Mouse (Mus musculus): ENCODE data around the gene 1810009A15Rik. TPM values are rescaled to one million over a fixed set of nuclear protein-coding genes. Genes with fewer than 3 reads are reported as not detected.
"Not testable (repeated sequence)": the region's sequence is repeated elsewhere in the genome, so short reads cannot be mapped to it uniquely, and the experiment has no call there.

1810009A15Rik gene
- polyA plus RNA-seq, 1 experiment, result 83.6 TPM

DNA sequence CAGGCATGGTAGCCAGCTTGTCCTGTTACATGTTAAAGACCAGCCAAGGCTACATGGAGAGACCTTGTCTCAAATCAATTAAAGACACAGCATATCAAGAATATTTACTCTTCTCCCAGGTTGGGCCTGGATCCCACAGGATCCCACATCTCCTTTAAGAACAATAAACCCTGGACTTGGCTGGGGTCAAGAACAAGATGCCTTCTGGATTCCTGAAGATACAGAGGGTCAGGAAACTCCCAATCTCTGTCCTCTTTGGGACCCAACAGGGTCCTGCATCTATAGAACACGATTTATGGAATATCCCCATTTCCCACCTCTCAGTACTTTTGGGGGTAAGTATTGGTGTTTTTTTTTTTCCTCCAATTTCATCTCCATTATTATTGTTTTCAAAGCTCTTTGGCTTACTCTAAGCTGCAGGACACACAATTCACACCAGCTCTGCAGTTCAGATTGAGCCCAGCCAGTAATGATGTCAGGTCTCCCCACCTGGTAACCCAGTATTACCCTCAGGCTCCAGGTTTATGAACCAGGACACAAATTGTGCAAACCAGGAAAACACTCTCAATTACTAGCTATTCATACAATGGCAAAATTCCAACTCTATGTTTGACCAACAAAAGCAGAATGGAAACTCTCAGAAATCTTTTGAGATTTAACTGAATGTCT is 1.6 kb upstream of the 1810009A15Rik start:
- 61% methylated on average over 1 of the region's 1 CpGs for WGBS
- Histone ChIP-seq H3K4me1 (ENCODE audit: control insufficient read depth, insufficient read depth, low read length) (peaks cover 3% of the 10 kb centered on the region; the same call in 1 of the 2 replicates), H3K4me3 (replicated peaks; ENCODE audit: control insufficient read depth, low read depth, low read length) (no peak overlapping the region), H3K27ac (ENCODE audit: control insufficient read depth, insufficient read depth, low read depth, low read length, poor library complexity) (no peak overlapping the region)
- TF ChIP-seq POLR2A (IDR thresholded peaks at IDR 0.05; ENCODE audit: borderline replicate concordance, control insufficient read depth, low read depth, low read length), result no peak
- no peak for TF ChIP-seq CTCF (IDR thresholded peaks at IDR 0.05; ENCODE audit: control insufficient read depth, insufficient read depth, low read length)

DNA sequence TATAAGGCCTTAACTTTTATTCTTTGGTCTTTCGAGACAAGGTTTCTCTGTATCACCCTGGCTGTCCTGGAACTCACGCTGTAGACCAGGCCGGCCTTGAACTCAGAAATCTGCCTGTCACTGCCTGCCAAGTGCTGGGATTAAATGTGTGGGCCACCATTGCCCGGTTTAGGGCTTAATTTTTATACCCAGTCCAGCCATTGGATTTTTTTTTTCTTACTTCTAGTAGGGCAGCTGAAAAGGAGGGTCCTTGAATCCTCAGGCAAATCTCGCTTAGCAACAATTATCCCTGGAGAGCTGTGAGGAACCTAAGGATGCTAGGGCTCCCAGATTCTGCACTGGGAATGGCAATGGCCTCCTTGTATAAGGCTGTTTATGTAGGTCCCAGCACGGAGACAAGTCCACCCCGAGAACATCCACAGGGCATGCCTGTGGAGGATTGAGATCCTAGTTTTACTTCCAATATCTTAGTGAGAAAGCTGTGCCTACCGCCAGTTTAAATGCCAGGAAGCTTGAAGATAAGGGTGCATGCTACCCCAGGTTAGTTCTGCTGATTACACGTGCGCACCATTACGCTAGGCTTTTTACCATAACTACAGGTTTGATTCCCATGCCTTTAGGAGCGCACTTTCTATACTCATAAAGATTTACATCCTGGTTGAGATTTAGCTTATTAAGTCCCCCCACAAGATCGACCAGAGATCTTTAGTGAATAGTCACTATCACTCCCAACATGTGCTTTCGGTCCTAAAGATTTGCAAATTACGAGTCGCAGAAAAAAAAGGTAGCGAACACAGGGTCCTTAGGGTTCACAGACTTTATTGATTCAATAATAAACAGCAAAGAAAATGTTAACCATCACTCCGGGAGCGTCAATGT is 829 bp upstream of the 1810009A15Rik start:
- whole genome bisulfite sequencing, result 22% methylated on average over 19 of the region's 19 CpGs

DNA sequence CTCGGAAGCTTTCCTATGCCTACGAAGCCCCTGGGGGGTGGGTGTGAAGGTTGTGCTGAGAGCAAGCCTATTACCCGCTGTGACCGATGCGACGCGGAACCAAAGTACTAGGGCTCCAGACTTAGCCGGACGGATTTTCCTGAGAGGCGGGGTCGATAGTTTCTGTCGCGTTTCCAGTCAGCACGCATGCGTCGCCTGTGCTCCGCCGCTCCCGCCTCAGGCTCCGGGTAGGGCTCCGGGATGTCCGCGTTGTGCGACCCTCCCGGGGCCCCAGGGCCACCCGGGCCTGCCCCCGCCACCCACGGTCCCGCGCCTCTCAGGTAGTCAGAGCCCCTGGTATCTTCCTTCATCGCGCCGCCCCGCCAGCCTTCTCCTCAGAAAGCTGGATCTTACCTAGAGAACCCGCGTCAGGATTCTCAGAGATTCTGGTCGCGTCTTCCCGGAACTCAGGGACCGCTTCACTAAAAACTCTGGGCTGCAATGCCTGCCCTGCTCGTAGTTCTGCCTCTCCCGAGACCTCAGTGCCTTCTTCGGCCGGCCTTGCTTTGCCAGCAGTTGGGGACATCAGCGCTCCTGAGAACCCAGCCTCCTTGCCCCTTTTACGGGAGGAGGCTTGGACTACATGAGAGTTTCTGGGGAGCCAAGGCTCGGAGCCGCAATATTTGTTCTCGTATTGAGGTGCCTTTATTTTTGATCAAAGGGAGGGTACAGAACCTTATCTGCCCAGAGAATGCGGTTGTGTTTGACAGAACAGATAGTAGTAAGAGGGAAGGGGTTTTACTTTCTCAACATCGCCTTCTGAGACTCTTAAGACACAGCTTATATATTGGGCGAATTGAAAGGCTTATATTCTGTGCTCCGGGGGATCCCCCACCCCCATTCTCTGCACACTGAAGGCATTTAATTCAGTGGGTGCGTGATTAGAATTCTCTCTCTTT is 4.4 kb downstream of the 1810009A15Rik start, which contains the start of gene Ints5:
TSS of gene Ints5 (plus strand) at position 177 of the 938 bp plus-strand sequence.
- Histone ChIP-seq H3K4me1 (ENCODE audit: control insufficient read depth, insufficient read depth, low read length) (peaks cover 5% of the 10 kb centered on the region; the same call in 1 of the 2 replicates), H3K4me3 (replicated peaks; ENCODE audit: control insufficient read depth, low read depth, low read length) (peak within 1 kb of the TSS; percentile 71), H3K27ac (ENCODE audit: control insufficient read depth, insufficient read depth, low read depth, low read length, poor library complexity) (peak within 1 kb of the TSS; percentile 64)
- TF ChIP-seq POLR2A (IDR thresholded peaks at IDR 0.05; ENCODE audit: borderline replicate concordance, control insufficient read depth, low read depth, low read length), result peak; percentile 77
- no peak for TF ChIP-seq CTCF (IDR thresholded peaks at IDR 0.05; ENCODE audit: control insufficient read depth, insufficient read depth, low read length)
- WGBS, result 1% methylated on average over 54 of the region's 54 CpGs

More for the DNA sequence above, 829 bp upstream of the 1810009A15Rik start:
- Histone ChIP-seq H3K4me3 (replicated peaks; ENCODE audit: control insufficient read depth, low read depth, low read length) (peak overlapping the region; percentile 98), H3K4me1 (ENCODE audit: control insufficient read depth, insufficient read depth, low read length) (peaks cover 3% of the 10 kb centered on the region; the same call in 1 of the 2 replicates), H3K27ac (ENCODE audit: control insufficient read depth, insufficient read depth, low read depth, low read length, poor library complexity) (no peak overlapping the region)
- TF ChIP-seq POLR2A (IDR thresholded peaks at IDR 0.05; ENCODE audit: borderline replicate concordance, control insufficient read depth, low read depth, low read length) (no peak), CTCF (IDR thresholded peaks at IDR 0.05; ENCODE audit: control insufficient read depth, insufficient read depth, low read length) (no peak)

DNA sequence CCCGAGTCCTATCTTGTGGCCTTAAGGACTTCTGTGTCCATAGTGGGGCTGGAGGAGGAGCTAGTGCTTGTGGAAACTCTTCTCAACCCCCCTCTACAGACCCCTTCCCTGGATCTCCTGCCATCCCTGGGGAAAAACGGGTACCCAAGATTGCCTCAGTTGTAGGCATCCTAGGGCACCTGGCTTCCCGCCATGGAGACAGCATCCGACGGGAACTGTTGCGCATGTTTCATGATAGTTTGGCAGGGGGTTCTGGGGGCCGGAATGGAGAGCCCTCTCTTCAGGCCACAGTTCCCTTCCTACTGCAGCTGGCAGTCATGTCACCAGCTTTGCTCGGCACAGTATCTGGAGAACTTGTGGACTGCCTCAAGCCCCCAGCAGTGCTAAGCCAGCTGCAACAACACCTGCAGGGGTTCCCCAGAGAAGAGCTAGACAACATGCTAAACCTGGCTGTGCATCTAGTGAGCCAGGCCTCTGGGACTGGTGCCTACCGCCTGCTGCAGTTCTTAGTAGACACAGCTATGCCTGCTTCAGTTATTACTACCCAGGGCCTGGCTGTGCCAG is 6.8 kb downstream of the 1810009A15Rik start:
- WGBS, result 87% methylated on average over 9 of the region's 9 CpGs
- H3K27ac ChIP-seq (ENCODE audit: control insufficient read depth, insufficient read depth, low read depth, low read length, poor library complexity), result no peak overlapping the region
- H3K4me3 ChIP-seq (replicated peaks; ENCODE audit: control insufficient read depth, low read depth, low read length), result no peak overlapping the region
- TF ChIP-seq CTCF (IDR thresholded peaks at IDR 0.05; ENCODE audit: control insufficient read depth, insufficient read depth, low read length), result no peak
- no peak for TF ChIP-seq POLR2A (IDR thresholded peaks at IDR 0.05; ENCODE audit: borderline replicate concordance, control insufficient read depth, low read depth, low read length)
- peaks cover 6% of the 10 kb centered on the region; the same call in 1 of the 2 replicates for H3K4me1 ChIP-seq (ENCODE audit: control insufficient read depth, insufficient read depth, low read length)

DNA sequence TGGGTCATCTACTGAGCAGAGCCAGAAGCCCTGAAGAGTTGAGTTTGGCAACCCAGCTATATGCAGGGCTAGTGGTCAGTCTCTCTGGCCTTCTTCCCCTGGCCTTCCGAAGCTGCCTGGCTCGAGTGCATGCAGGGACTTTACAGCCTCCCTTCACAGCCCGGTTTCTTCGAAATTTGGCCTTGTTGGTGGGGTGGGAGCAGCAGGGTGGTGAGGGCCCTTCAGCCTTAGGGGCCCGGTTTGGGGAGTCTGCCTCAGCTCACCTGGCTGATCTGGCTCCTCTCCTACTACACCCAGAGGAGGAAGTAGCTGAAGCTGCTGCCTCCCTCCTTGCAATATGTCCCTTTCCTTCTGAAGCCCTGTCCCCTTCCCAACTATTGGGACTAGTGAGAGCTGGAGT is 7.6 kb downstream of the 1810009A15Rik start:
- 66% methylated on average over 5 of the region's 5 CpGs for WGBS
- H3K27ac ChIP-seq (ENCODE audit: control insufficient read depth, insufficient read depth, low read depth, low read length, poor library complexity), result peak overlapping the region; percentile 75; the same call in 1 of the 2 replicates
- H3K4me3 ChIP-seq (replicated peaks; ENCODE audit: control insufficient read depth, low read depth, low read length); H3K4me1 ChIP-seq (ENCODE audit: control insufficient read depth, insufficient read depth, low read length): not testable (repeated sequence)

DNA sequence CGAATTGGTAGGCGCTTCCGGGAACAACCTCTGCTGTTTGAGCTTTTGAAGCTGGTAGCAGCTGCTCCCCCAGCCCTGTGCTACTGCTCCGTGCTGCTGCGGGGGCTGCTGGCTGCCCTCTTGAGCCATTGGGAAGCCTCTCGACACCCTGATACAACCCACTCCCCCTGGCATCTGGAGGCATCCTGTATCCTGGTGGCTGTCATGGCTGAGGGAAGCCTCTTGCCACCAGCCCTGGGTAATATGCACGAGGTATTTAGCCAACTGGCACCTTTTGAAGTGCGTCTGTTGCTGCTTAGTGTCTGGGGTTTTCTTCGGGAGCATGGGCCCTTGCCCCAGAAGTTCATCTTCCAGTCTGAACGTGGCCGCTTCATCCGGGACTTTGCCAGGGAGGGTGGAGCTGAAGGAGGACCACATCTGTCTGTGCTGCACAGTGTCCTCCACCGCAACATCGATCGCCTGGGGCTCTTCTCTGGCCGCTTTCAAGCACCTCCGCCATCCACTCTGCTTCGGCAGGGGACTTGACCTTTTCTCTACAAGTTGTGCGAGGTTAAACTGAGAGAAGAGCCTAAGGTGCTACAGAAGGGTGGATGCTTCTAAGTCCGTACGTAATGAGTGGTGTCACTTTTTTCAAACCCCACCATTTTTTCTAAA is 8.7 kb downstream of the 1810009A15Rik start:
- not testable (repeated sequence) for H3K4me1 ChIP-seq (ENCODE audit: control insufficient read depth, insufficient read depth, low read length)
- 41% methylated on average over 21 of the region's 21 CpGs for WGBS
- H3K27ac ChIP-seq (ENCODE audit: control insufficient read depth, insufficient read depth, low read depth, low read length, poor library complexity), result peak overlapping the region; percentile 75
- H3K4me3 ChIP-seq (replicated peaks; ENCODE audit: control insufficient read depth, low read depth, low read length), result peak overlapping the region; percentile 76

DNA sequence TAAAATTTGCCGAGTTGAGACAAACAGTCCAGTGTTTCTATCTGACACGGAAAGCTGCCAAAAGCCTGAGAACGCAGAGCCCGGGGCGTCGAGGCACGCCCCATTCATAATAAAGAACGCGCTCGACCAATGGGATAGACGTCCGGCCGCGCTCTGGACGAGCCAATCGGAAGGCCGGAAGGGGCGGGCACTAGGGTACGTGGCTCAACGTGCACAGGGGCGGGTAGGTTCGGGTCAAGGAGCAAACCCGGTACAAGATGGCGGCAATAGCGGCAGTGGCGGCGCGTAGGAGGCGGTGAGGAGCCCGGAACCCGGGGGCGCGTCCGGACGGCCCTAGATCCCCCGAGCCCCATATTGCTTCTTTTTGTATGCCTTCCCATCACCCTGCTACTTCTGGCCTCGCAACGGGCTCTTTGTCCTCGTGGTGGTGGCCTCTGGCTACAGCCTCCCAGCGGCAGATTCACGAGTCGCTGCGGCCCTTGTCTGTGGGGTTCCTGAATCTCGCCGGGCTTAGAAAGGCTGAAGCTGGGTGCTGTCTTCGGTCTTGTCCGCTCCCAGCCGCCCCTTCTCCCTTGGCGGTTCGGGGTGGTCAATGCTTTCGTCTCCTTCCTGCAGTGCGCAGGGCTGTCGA is 9.3 kb downstream of the 1810009A15Rik start, which contains the start of gene Ganab:
TSS of gene Ganab (plus strand) at position 207 of the 631 bp plus-strand sequence.
- TF ChIP-seq CTCF (IDR thresholded peaks at IDR 0.05; ENCODE audit: control insufficient read depth, insufficient read depth, low read length) (no peak), POLR2A (IDR thresholded peaks at IDR 0.05; ENCODE audit: borderline replicate concordance, control insufficient read depth, low read depth, low read length) (peak; percentile 91)
- Histone ChIP-seq H3K4me1 (ENCODE audit: control insufficient read depth, insufficient read depth, low read length) (peaks cover 4% of the 10 kb centered on the region; the same call in 1 of the 2 replicates), H3K4me3 (replicated peaks; ENCODE audit: control insufficient read depth, low read depth, low read length) (peak within 1 kb of the TSS; percentile 76), H3K27ac (ENCODE audit: control insufficient read depth, insufficient read depth, low read depth, low read length, poor library complexity) (peak within 1 kb of the TSS; percentile 75)
- under 1% methylated on average over 53 of the region's 53 CpGs for WGBS

Measured in bone marrow, adult 2 months (tissue).